Mouse (Mus musculus) bone marrow macrophage, adult 2 months (primary cell): ENCODE measurements around the gene Nup214.

ENCODE experiments used
- CTCF ChIP-seq: IDR thresholded peaks from 2 replicates; pipeline ENCODE4 v1.5.1; 2012; ENCODE audit warnings: low read depth, mild to moderate bottlenecking, low read length, moderate library complexity
- POLR2A ChIP-seq: IDR thresholded peaks from 2 replicates; pipeline ENCODE4 v1.6.1; 2012; ENCODE audit warnings: mild to moderate bottlenecking, low read depth, low read length, borderline replicate concordance

DNA sequence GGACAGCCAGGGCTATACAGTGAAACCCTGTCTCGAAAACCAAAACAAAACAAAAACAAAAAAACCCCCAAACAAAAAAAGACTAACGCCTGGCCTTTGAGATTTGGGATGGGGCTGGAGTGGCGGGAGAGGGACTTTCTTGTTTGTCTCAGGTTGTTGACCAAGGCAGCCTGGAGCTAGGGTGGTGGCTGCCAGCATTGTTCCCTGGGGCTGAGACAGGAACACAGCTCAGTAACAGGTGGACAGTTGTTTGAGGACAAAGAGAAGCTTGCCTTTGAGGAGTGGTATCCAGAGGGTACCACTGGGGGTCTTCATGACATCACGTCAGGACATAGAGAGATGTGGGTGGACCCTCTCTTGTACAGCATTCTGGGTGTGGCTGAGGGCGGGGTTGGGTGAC lies 18.6 kb upstream of the Nup214 start:
- TF ChIP-seq CTCF (no peak), POLR2A (no peak)
